Mouse (Mus musculus) adrenal gland, adult (tissue): ENCODE data around the gene Mfsd12.

Experiments used
- DNase-seq, 2 experiments: peaks; one replicate each; pipeline ENCODE4 v3.0.0; 2022 to 2023; ENCODE audit warnings: low spot score in 1 of 2; ENCODE audit not compliant: inconsistent age in 2 of 2

Mfsd12 gene

GRCm38 (mm10) chr10:81400371-81401204 lies 43.3 kb downstream of the Mfsd12 start:
- DNase-seq: no peak

- DNase-seq: no peak
These were observed 43.9 kb downstream of the Mfsd12 start for GRCm38 (mm10) chr10:81401205-81401520.

GRCm38 (mm10) chr10:81401521-81402226 lies 44.4 kb downstream of the Mfsd12 start:
- DNase-seq: peak; percentile 62 to 78

GRCm38 (mm10) chr10:81402227-81402765 lies 45.0 kb downstream of the Mfsd12 start:
- DNase-seq: no peak

- DNase-seq: no peak
These were observed 46.2 kb downstream of the Mfsd12 start for GRCm38 (mm10) chr10:81403511-81403910.

- no peak for DNase-seq
These were observed 46.8 kb downstream of the Mfsd12 start for GRCm38 (mm10) chr10:81404082-81404481.

- peak; percentile 44 to 60 for DNase-seq
These were observed 47.4 kb downstream of the Mfsd12 start for GRCm38 (mm10) chr10:81404720-81405119.

GRCm38 (mm10) chr10:81405588-81406201 lies 48.4 kb downstream of the Mfsd12 start:
- DNase-seq: peak; percentile 63 to 85

- DNase-seq: peak; percentile 52 to 65
These were observed 49.5 kb downstream of the Mfsd12 start for GRCm38 (mm10) chr10:81406504-81407440.

- peak; percentile 94 to 98 for DNase-seq
These were observed 50.5 kb downstream of the Mfsd12 start for GRCm38 (mm10) chr10:81407539-81408423.

GRCm38 (mm10) chr10:81408424-81408729 lies 51.1 kb downstream of the Mfsd12 start:
- DNase-seq: peak in 1 of 2 experiments; percentile 38

- DNase-seq: peak; percentile 90 to 95
These were observed 51.6 kb downstream of the Mfsd12 start for GRCm38 (mm10) chr10:81408871-81409291.

- peak in 1 of 2 experiments; percentile 47 for DNase-seq
These were observed 52.0 kb downstream of the Mfsd12 start for GRCm38 (mm10) chr10:81409330-81409729.

- DNase-seq: peak; percentile 44 to 62
These were observed 53.1 kb downstream of the Mfsd12 start for GRCm38 (mm10) chr10:81410350-81410749.

GRCm38 (mm10) chr10:81410981-81411380 lies 53.7 kb downstream of the Mfsd12 start:
- peak; percentile 51 to 81 for DNase-seq

GRCm38 (mm10) chr10:81411471-81412400 lies 54.4 kb downstream of the Mfsd12 start:
- DNase-seq: peak; percentile 84 to 92

- peak; percentile 43 to 66 for DNase-seq
These were observed 55.5 kb downstream of the Mfsd12 start for GRCm38 (mm10) chr10:81412586-81413309.
